Mouse (Mus musculus): ENCODE data around the gene 9130213A22Rik. TPM values are rescaled to one million over a fixed set of nuclear protein-coding genes. Genes with fewer than 3 reads are reported as not detected.

Gene 9130213A22Rik
- total and polyA plus RNA-seq, 3 experiments = 0.08 to 0.26 TPM; not detected in 1

DNA sequence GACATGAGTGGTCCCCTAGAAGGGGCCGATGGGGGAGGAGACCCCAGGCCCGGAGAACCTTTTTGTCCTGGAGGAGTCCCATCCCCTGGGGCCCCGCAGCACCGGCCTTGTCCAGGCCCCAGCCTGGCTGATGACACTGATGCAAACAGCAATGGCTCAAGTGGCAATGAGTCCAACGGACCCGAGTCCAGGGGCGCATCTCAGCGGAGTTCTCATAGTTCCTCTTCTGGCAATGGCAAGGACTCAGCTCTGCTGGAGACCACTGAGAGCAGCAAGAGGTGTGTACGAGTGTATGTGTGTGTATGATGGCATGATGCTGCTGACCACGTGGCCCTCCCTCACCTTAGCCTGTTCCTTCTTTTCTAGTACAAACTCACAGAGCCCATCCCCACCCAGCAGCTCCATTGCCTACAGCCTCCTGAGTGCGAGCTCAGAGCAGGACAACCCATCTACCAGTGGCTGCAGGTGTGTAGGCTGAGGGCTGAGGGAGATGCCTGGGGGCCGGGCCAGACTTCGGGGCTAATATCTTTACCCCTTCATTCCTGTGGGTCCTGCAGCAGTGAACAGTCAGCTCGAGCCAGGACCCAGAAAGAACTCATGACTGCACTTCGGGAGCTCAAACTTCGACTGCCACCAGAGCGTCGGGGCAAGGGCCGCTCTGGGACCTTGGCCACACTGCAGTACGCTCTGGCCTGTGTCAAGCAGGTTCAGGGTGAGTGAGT is 21.6 kb downstream of the 9130213A22Rik start:
- Histone ChIP-seq H3K4me3 (ENCODE audit: control insufficient read depth in 1 of 2, insufficient read depth in 1 of 2, low read depth in 2 of 2, low read length in 2 of 2) (no peak overlapping the region), H3K36me3 (ENCODE audit: control insufficient read depth in 1 of 2, insufficient read depth in 2 of 2, low read length in 2 of 2) (peaks cover 0 to 11% of the 10 kb centered on the region in 2 experiments; a peak in 2 of 4 replicates), H3K27ac (ENCODE audit: control insufficient read depth, low read depth, low read length) (no peak overlapping the region), H3K9ac (ENCODE audit: control insufficient read depth, low read depth, low read length, poor library complexity, severe bottlenecking) (no peak overlapping the region; the same call in 1 of the 2 replicates), H3K27me3 (ENCODE audit: control insufficient read depth in 1 of 2, insufficient read depth in 2 of 2, low read length in 2 of 2) (no peaks in the 10 kb centered on the region), H3K79me2 (ENCODE audit: control insufficient read depth, insufficient read depth, low read length, poor library complexity) (peaks cover 17% of the 10 kb centered on the region), H3K4me1 (ENCODE audit: control insufficient read depth in 1 of 2, insufficient read depth in 2 of 2, low read length in 2 of 2) (peaks cover 17 to 21% of the 10 kb centered on the region in 2 experiments), H3K9me3 (replicated peaks; ENCODE audit: insufficient read depth, low read length) (no peaks in the 10 kb centered on the region)
- no peak for TF ChIP-seq TAL1 (IDR thresholded peaks at IDR 0.05; ENCODE audit: low read length)
- TF ChIP-seq CHD1 (IDR thresholded peaks at IDR 0.05; ENCODE audit: low read depth, low read length) = no peak
- no peak for TF ChIP-seq MEF2A (IDR thresholded peaks at IDR 0.05; ENCODE audit: extremely low read depth, insufficient replicate concordance, low read depth, low read length, poor library complexity, severe bottlenecking)
- no peak for TF ChIP-seq TBP (IDR thresholded peaks at IDR 0.05; ENCODE audit: low read depth, low read length)
- TF ChIP-seq USF1 (IDR thresholded peaks at IDR 0.05; ENCODE audit: low read depth, low read length) = no peak
- no peak for TF ChIP-seq BHLHE40 (IDR thresholded peaks at IDR 0.05; ENCODE audit: borderline replicate concordance, low read depth, low read length)
- TF ChIP-seq MAFK (IDR thresholded peaks at IDR 0.05; ENCODE audit: borderline replicate concordance, low read depth, low read length) = no peak
- no peak for DNase-seq (ENCODE audit: low read depth, low spot score)

DNA sequence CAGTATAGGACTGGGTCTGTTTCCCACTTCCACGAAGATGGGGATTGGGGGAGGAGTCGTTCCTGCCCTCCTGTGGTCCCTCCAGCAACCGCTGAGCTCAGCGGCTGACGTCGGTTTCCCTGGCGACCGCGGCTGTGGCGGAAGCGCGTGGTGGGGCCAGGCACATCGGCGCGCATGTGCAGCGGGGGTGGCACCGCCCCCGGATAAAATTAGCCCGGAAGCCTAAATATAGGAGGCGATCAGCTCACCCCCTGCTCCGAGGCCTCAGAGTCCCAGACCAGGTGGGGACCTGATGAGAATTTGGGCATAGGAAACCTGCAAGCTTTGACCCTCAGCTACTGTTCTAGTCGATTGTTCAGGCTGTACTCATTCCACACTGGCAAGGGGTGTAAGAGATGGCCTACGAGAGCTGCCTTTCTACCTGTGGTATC is 22.5 kb downstream of the 9130213A22Rik start:
- H3K27ac ChIP-seq (ENCODE audit: control insufficient read depth, low read depth, low read length) = peak overlapping the region; percentile 70
- H3K4me1 ChIP-seq (ENCODE audit: control insufficient read depth in 1 of 2, insufficient read depth in 2 of 2, low read length in 2 of 2) = peaks cover 17 to 21% of the 10 kb centered on the region in 2 experiments
- H3K79me2 ChIP-seq (ENCODE audit: control insufficient read depth, insufficient read depth, low read length, poor library complexity) = peaks cover 17% of the 10 kb centered on the region
- H3K27me3 ChIP-seq (ENCODE audit: control insufficient read depth in 1 of 2, insufficient read depth in 2 of 2, low read length in 2 of 2) = no peaks in the 10 kb centered on the region
- H3K36me3 ChIP-seq (ENCODE audit: control insufficient read depth in 1 of 2, insufficient read depth in 2 of 2, low read length in 2 of 2) = peaks cover 0 to 11% of the 10 kb centered on the region in 2 experiments; a peak in 2 of 4 replicates
- H3K9me3 ChIP-seq (replicated peaks; ENCODE audit: insufficient read depth, low read length) = no peaks in the 10 kb centered on the region
- peak; percentile 95 for DNase-seq (ENCODE audit: low read depth, low spot score)
- H3K9ac ChIP-seq (ENCODE audit: control insufficient read depth, low read depth, low read length, poor library complexity, severe bottlenecking) = peak overlapping the region; percentile 68
- peak overlapping the region; percentile 63 to 86 for H3K4me3 ChIP-seq (ENCODE audit: control insufficient read depth in 1 of 2, insufficient read depth in 1 of 2, low read depth in 2 of 2, low read length in 2 of 2)
- no peak for TF ChIP-seq MYC (IDR thresholded peaks at IDR 0.05; ENCODE audit: low read depth, low read length)
- no peak for TF ChIP-seq RCOR1 (IDR thresholded peaks at IDR 0.05; ENCODE audit: low read depth, low read length)
- TF ChIP-seq ETS1 (IDR thresholded peaks at IDR 0.05; ENCODE audit: low read depth, low read length) = peak; percentile 73
- no peak for TF ChIP-seq E2F4 (IDR thresholded peaks at IDR 0.05; ENCODE audit: borderline replicate concordance, low read depth, low read length)
- TF ChIP-seq TAL1 (IDR thresholded peaks at IDR 0.05; ENCODE audit: low read length) = no peak
- peak; percentile 92 for TF ChIP-seq SIN3A (IDR thresholded peaks at IDR 0.05; ENCODE audit: low read length)
- TF ChIP-seq MEF2A (IDR thresholded peaks at IDR 0.05; ENCODE audit: extremely low read depth, insufficient replicate concordance, low read depth, low read length, poor library complexity, severe bottlenecking) = peak; percentile 95
- peak; percentile 93 for TF ChIP-seq ELF1 (IDR thresholded peaks at IDR 0.05; ENCODE audit: low read depth, low read length)
- 0 out of 2 replicates have a peak, but pooled peaks have one; percentile 43 for TF ChIP-seq MAX (IDR thresholded peaks at IDR 0.05; ENCODE audit: low read length)
- no peak for TF ChIP-seq USF2 (IDR thresholded peaks at IDR 0.05; ENCODE audit: borderline replicate concordance in 1 of 2, insufficient read depth in 1 of 2, low read depth in 1 of 2, low read length in 2 of 2)
- peak; percentile 76 for TF ChIP-seq HCFC1 (IDR thresholded peaks at IDR 0.05; ENCODE audit: low read depth, low read length)
- TF ChIP-seq USF1 (IDR thresholded peaks at IDR 0.05; ENCODE audit: low read depth, low read length) = peak; percentile 50
- TF ChIP-seq EP300 (IDR thresholded peaks at IDR 0.05; ENCODE audit: low read depth in 1 of 2, low read length in 2 of 2) = 0 out of 4 replicates have a peak, but pooled peaks of 1 of the 2 experiments have one; percentile 12
- no peak for TF ChIP-seq GATA1 (IDR thresholded peaks at IDR 0.05; ENCODE audit: low read depth, low read length)
- peak; percentile 95 for TF ChIP-seq MXI1 (IDR thresholded peaks at IDR 0.05; ENCODE audit: low read depth, low read length)
- peak; percentile 94 for TF ChIP-seq NRF1 (IDR thresholded peaks at IDR 0.05; ENCODE audit: insufficient read depth, low read depth, low read length, poor library complexity, severe bottlenecking)

Data from MEL (cell line).